Mouse (Mus musculus): ENCODE results near the gene Togaram1. TPM values are rescaled to one million over a fixed set of nuclear protein-coding genes. Genes with fewer than 3 reads are reported as not detected.

Togaram1 gene
- polyA plus RNA-seq, 1 experiment from 2014 or later = 30.2 TPM

DNA sequence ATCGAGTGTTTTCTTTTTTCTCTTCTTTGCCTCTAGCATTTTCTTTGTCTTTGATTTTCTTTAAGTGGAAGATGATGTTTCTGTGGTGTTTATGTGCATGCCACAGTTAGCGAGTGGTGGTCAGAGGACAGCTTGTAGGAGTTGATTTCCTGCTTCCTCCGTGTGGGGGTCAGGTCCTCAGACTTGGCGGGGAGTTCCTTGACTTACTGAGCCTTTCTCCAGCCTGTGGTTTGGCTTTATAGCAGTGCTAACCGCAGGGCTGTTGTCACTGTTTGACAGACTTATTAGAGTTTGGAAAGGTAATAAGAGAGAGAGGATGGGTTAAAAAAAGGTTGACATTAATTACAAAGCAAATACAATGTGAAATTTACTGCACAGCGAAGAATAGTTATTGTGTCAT lies 10.0 kb downstream of the Togaram1 start:
- ATAC-seq (replicated peaks; ENCODE audit: low FRiP score) = no peak
- 28% methylated on average over 6 of the region's 6 CpGs for WGBS

DNA sequence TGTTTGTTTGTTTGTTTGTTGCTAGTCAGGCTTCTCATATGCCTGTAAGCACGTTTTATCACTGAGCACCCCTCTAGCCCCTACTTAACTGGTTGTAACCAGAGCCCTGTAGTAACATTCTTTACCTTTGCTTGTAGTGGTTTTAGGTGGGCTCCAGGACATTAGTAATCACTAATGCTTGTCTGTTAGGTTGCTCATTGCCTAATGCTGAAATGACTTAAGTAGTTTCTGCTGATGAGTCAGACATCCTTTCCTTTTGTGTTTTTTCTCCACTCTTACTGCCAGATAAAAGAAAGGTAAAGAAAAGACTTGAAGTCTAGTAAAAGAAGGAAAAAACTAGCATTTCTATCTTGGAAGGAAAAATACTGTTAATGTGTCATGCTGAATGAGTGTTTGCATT lies 10.6 kb downstream of the Togaram1 start:
- 45% methylated on average over 1 of the region's 1 CpGs for WGBS

More for the DNA sequence above, 10.0 kb downstream of the Togaram1 start:
- no peak overlapping the region for H3K4me3 ChIP-seq (replicated peaks)
- peaks cover 42% of the 10 kb centered on the region for H3K36me3 ChIP-seq
- H3K27ac ChIP-seq = no peak overlapping the region
- no peaks in the 10 kb centered on the region for H3K9me3 ChIP-seq (replicated peaks)
- no peak overlapping the region for H3K9ac ChIP-seq
- no peaks in the 10 kb centered on the region for H3K27me3 ChIP-seq
- 0 out of 2 replicates have a peak overlapping the region, but pooled peaks have one; percentile 9 for H3K4me2 ChIP-seq
- H3K4me1 ChIP-seq = peaks cover 13% of the 10 kb centered on the region

DNA sequence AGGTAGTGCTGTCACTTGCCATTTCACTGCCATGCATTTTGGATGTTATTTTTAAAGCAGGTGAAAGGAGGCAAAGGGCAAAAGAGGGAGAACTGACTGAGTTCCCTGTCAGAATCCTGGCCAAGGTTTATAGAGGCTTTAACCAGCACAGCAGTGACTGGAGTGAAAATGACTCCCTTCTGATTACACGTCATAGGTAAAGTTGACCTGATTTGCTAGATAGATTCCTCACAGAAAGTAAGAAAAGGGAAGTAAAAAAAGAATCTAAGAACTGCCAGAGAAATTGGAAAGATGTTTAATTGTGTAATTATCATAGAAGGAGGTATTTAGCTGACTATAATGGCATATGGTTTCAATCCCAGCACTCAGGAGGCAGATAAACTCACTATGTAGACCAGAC lies 11.9 kb downstream of the Togaram1 start:
- H3K36me3 ChIP-seq = peaks cover 44% of the 10 kb centered on the region
- no peak for ATAC-seq (replicated peaks; ENCODE audit: low FRiP score)
- WGBS = 82% methylated on average over 1 of the region's 1 CpGs
- no peaks in the 10 kb centered on the region for H3K9me3 ChIP-seq (replicated peaks)
- no peak overlapping the region for H3K4me3 ChIP-seq (replicated peaks)
- H3K9ac ChIP-seq = no peak overlapping the region
- no peak overlapping the region for H3K27ac ChIP-seq
- no peaks in the 10 kb centered on the region for H3K27me3 ChIP-seq
- peaks cover 3% of the 10 kb centered on the region; the same call in 1 of the 2 replicates for H3K4me1 ChIP-seq
- H3K4me2 ChIP-seq = no peak overlapping the region

More for the DNA sequence above, 10.6 kb downstream of the Togaram1 start:
- H3K4me3 ChIP-seq (replicated peaks) = no peak overlapping the region
- H3K4me1 ChIP-seq = peaks cover 6% of the 10 kb centered on the region
- no peak overlapping the region for H3K4me2 ChIP-seq
- H3K36me3 ChIP-seq = peaks cover 42% of the 10 kb centered on the region
- H3K9me3 ChIP-seq (replicated peaks) = no peaks in the 10 kb centered on the region
- no peaks in the 10 kb centered on the region for H3K27me3 ChIP-seq
- no peak for ATAC-seq (replicated peaks; ENCODE audit: low FRiP score)
- no peak overlapping the region for H3K9ac ChIP-seq
- H3K27ac ChIP-seq = no peak overlapping the region

DNA sequence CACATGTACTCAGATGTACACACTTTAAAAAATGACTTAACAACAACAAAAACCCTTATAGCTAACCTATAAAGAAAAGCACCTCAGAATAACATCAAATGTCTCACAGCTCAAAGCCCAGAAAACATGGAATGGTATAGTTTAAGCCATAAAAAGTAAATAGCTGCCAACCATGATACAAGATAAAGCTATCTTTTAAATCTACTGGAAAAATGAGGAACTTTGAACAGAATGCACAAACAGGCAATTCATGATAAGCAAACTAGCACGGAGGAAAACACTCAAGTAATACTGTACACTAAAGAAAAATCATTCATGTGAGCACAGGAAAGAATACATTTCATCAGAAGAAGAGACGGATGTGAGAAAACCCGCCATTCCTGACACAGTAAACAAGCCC lies 42.1 kb downstream of the Togaram1 start:
- H3K4me1 ChIP-seq = no peaks in the 10 kb centered on the region
- no peak overlapping the region for H3K9ac ChIP-seq
- H3K9me3 ChIP-seq (replicated peaks) = no peaks in the 10 kb centered on the region
- 95% methylated on average over 3 of the region's 3 CpGs for WGBS
- H3K36me3 ChIP-seq = peaks cover 75% of the 10 kb centered on the region
- no peak overlapping the region for H3K4me3 ChIP-seq (replicated peaks)
- no peak overlapping the region for H3K4me2 ChIP-seq
- no peak overlapping the region for H3K27ac ChIP-seq
- no peaks in the 10 kb centered on the region for H3K27me3 ChIP-seq
- no peak for ATAC-seq (replicated peaks; ENCODE audit: low FRiP score)

DNA sequence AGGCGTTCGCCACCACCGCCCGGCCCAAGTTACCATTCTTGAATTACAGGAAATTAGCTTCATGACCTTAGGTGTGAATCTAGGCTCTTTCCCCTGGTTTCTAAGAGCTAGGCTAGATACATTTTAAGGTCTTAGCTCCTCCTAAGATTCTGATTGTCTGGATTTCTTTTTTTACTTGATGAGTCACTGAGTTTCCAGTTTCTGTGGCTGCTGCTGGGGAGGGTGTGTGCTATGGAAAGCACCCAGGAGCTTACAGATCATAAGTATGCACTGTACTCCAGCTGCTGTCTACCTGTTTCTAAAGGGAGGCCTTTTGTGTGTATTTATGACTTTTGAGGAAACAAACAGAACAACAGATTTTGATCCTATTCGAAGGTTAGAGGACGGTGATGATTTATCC lies 57.2 kb downstream of the Togaram1 start:
- H3K4me1 ChIP-seq = no peaks in the 10 kb centered on the region
- no peak overlapping the region for H3K4me3 ChIP-seq (replicated peaks)
- no peak overlapping the region for H3K9ac ChIP-seq
- H3K4me2 ChIP-seq = no peak overlapping the region
- H3K27ac ChIP-seq = no peak overlapping the region
- no peaks in the 10 kb centered on the region for H3K27me3 ChIP-seq
- no peaks in the 10 kb centered on the region for H3K9me3 ChIP-seq (replicated peaks)
- WGBS = 95% methylated on average over 6 of the region's 6 CpGs
- H3K36me3 ChIP-seq = peaks cover 23% of the 10 kb centered on the region
- ATAC-seq (replicated peaks; ENCODE audit: low FRiP score) = no peak

DNA sequence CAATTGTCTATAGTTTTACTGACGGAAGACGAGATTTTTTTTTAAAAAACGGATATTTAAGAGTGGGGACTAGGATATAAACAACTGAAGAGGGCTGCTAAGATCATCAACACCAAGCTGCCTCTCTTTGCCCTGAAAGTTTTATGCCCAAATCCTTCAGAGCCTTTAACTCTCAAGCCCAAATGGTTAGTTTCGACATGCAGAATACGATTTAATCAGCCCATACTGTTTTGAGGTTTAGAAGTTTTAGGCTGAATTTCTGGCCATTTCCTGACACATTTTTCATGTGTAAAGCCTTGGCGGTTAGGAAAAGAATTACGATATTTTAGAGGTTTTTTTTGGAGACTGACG lies 70.2 kb downstream of the Togaram1 start:
- H3K4me1 ChIP-seq = peaks cover 18% of the 10 kb centered on the region
- WGBS = 49% methylated on average over 8 of the region's 8 CpGs
- peak overlapping the region; percentile 93; the same call in 1 of the 2 replicates for H3K9ac ChIP-seq
- H3K4me2 ChIP-seq = peak overlapping the region; percentile 66
- no peaks in the 10 kb centered on the region for H3K9me3 ChIP-seq (replicated peaks)
- H3K27me3 ChIP-seq = no peaks in the 10 kb centered on the region
- H3K36me3 ChIP-seq = peaks cover 2% of the 10 kb centered on the region; the same call in 1 of the 2 replicates
- peak overlapping the region; percentile 91; the same call in 1 of the 2 replicates for H3K27ac ChIP-seq
- H3K4me3 ChIP-seq (replicated peaks) = peak overlapping the region; percentile 90
- ATAC-seq (replicated peaks; ENCODE audit: low FRiP score) = peak; percentile 33

DNA sequence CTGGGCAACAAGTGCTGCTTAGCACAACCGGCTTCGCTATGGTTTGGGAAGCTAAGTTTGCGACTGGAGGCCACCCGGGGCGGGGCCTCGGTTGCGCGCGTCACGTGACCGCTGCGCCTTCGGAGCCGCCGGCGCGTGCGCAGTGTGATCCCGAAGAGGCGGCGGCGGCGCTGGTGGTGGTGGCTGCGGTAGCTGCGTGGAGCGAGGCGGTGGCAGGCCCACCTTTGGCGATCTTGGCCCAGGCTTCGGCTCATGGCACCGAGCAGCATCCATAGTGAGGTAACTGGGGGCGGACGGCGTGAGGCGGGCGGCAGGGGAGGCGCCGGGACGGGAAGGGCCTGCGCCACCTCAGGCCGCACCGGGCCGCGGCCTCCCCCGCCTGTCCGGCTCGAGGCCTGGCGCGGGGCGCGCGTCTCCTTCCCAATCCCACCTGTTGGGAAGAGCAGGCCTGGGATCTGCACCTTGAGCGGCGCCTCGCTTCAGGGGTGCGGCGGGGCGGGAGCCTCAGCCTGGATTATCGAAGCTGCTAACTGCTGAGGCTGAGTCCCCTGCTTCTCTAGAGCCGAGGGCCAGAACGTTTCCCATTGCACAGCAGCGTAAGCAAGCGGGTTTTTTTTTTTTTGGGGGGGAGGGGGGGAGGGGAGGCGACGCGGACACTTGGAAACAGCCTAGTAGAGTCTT lies 70.7 kb downstream of the Togaram1 start, which contains the start of gene Prpf39:
Gene Prpf39 (plus strand): TSS at position 144 of the 681 bp plus-strand sequence.
- Histone ChIP-seq H3K27me3 (no peaks in the 10 kb centered on the region), H3K36me3 (peaks cover 3% of the 10 kb centered on the region; the same call in 1 of the 2 replicates), H3K4me1 (peaks cover 18% of the 10 kb centered on the region), H3K4me2 (peak within 1 kb of the TSS; percentile 66), H3K9me3 (replicated peaks) (no peaks in the 10 kb centered on the region), H3K9ac (peak within 1 kb of the TSS; percentile 93), H3K27ac (peak within 1 kb of the TSS; percentile 91), H3K4me3 (replicated peaks) (peak within 1 kb of the TSS; percentile 90)
- ATAC-seq (replicated peaks; ENCODE audit: low FRiP score) = peak; percentile 97
- under 1% methylated on average over 65 of the region's 65 CpGs for WGBS

DNA sequence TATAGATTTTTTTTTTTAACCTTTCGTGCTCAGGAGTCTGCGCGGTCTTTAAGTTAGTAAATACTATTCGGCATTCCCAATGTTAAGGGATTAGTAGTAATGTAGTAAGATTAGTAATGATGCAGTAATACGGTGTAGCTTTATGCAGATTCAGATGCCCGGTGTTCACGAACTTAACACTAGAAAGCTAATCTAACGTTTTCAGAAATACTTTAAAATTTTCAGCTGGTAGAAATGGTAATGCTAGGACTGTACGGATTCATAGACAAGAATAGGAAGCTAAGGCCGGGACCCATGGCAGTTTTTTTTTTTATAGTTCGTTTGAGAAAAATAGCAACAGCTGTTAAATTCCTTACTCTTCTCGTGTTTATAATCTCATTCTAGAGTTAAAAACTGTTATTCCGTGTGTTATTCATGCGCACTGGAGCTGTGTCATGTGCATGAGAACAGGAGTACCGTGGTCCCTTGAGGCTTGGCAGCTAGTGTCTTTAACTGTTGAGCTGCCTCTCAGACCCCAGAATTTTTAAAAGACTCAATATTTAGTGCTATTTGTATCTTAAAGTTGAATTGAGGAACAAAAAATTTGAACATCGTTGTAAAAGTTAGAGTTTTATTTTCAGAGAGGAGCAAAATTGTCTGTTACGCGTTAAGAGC lies 71.4 kb downstream of the Togaram1 start:
- Histone ChIP-seq H3K27ac (peak overlapping the region; percentile 91; the same call in 1 of the 2 replicates), H3K9ac (peak overlapping the region; percentile 93), H3K9me3 (replicated peaks) (no peaks in the 10 kb centered on the region), H3K4me2 (peak overlapping the region; percentile 66), H3K4me3 (replicated peaks) (peak overlapping the region; percentile 90), H3K4me1 (peaks cover 18% of the 10 kb centered on the region), H3K36me3 (peaks cover 6% of the 10 kb centered on the region; the same call in 1 of the 2 replicates), H3K27me3 (no peaks in the 10 kb centered on the region)
- no peak for ATAC-seq (replicated peaks; ENCODE audit: low FRiP score)
- WGBS = 16% methylated on average over 18 of the region's 18 CpGs

DNA sequence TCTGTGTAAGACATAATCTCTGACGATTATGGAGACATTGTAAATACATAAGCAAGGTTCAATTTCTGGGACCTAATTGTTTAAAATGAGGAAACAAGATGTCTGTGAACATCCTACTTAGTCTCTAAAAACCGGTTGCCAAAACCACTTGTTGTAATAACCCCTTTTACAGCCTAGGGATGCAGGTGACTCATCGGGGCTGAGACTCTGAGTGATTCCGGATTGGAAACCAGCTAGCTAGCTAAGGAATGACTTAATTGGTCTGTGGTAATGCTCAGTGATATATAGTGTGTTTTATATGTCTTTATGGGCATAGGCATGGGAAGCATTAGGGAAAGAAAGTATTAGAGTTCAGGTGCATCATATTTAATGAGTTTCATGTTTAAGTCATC lies 71.9 kb downstream of the Togaram1 start:
- no peak for ATAC-seq (replicated peaks; ENCODE audit: low FRiP score)
- peaks cover 11% of the 10 kb centered on the region; the same call in 1 of the 2 replicates for H3K36me3 ChIP-seq
- peak overlapping the region; percentile 90 for H3K4me3 ChIP-seq (replicated peaks)
- peak overlapping the region; percentile 66 for H3K4me2 ChIP-seq
- H3K27ac ChIP-seq = no peak overlapping the region
- no peaks in the 10 kb centered on the region for H3K9me3 ChIP-seq (replicated peaks)
- H3K4me1 ChIP-seq = peaks cover 18% of the 10 kb centered on the region
- H3K9ac ChIP-seq = no peak overlapping the region; the same call in 1 of the 2 replicates
- no peaks in the 10 kb centered on the region for H3K27me3 ChIP-seq
- 14% methylated on average over 4 of the region's 4 CpGs for WGBS

DNA sequence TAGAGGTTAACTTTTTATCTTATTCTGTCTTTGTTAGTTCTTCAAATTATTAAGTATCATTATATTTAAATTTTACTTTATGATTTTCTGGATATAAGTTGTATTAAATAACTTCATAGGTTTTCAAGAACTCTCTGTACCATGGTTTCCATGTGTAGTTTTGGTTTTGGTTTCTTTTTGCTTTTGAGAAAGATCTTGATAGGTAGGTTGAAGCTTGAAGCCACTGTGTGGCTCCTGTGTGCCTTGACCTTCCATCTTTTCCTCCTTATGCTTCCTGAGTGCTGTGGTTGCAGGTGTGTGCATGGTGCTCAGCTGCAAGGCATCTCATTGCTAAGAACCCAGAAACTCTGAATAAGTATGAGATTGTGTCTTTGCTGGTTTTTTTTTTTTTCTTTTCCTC lies 83.2 kb downstream of the Togaram1 start:
- H3K27me3 ChIP-seq = no peaks in the 10 kb centered on the region
- no peak overlapping the region for H3K27ac ChIP-seq
- no peaks in the 10 kb centered on the region for H3K4me1 ChIP-seq
- H3K4me3 ChIP-seq (replicated peaks) = no peak overlapping the region
- no peak overlapping the region for H3K4me2 ChIP-seq
- ATAC-seq (replicated peaks; ENCODE audit: low FRiP score) = no peak
- no peak overlapping the region for H3K9ac ChIP-seq
- peaks cover 59% of the 10 kb centered on the region for H3K36me3 ChIP-seq
- no peaks in the 10 kb centered on the region for H3K9me3 ChIP-seq (replicated peaks)

DNA sequence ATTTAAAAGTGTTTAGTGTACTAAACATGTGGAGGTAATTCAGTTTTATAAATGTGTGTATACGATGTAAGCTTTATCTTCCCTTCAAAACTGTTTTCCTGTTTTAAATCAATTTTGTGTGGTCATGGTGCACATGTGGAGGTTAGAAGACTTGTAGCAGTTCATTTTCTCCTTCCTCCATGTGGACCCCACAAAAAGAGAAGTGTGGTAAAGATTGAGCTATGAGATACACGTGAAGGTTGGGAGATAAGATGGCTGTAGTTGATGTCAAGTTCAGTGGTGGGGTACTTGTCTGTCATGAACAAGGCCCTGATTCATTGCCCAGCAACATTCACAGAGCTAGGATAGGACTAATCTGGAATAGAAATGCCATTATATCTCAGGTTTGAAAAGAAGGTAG lies 92.6 kb downstream of the Togaram1 start:
- no peak for ATAC-seq (replicated peaks; ENCODE audit: low FRiP score)
- peaks cover 75% of the 10 kb centered on the region for H3K36me3 ChIP-seq
- WGBS = 75% methylated on average over 2 of the region's 2 CpGs

DNA sequence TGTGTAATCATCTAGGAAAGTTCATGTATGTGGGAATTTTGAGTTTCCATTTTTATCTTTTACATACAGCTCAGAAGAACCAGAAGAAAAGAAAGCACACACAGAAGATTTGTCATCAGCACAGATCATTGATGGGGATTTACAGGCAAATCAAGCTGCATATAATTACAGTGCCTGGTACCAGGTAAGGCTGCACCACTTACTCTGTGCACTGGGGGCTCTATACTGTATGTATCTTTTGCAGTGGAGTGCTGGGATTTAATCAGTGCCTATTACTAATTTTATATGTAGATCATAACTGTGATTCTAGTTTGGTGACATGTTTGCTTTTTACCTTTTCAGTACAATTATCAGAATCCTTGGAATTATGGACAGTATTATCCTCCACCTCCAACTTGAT lies 95.5 kb downstream of the Togaram1 start:
- Histone ChIP-seq H3K9ac (no peak overlapping the region), H3K9me3 (replicated peaks) (no peaks in the 10 kb centered on the region), H3K4me1 (no peaks in the 10 kb centered on the region), H3K27me3 (no peaks in the 10 kb centered on the region), H3K4me2 (no peak overlapping the region), H3K36me3 (peaks cover 78% of the 10 kb centered on the region), H3K4me3 (replicated peaks) (no peak overlapping the region), H3K27ac (no peak overlapping the region)
- no peak for ATAC-seq (replicated peaks; ENCODE audit: low FRiP score)

More for the DNA sequence above, 92.6 kb downstream of the Togaram1 start:
- no peak overlapping the region for H3K4me3 ChIP-seq (replicated peaks)
- no peak overlapping the region for H3K9ac ChIP-seq
- no peak overlapping the region for H3K27ac ChIP-seq
- H3K9me3 ChIP-seq (replicated peaks) = no peaks in the 10 kb centered on the region
- H3K27me3 ChIP-seq = no peaks in the 10 kb centered on the region
- H3K4me1 ChIP-seq = no peaks in the 10 kb centered on the region
- no peak overlapping the region for H3K4me2 ChIP-seq
